Mouse (Mus musculus) T-helper 2 cell (primary cell): ENCODE data around the gene Chrnb2.

ENCODE experiments used
- in situ Hi-C: fragments of 300-600 bp; cut with MboI, MseI; formaldehyde crosslinking; loops from one replicate; pipeline ENCODE4 v1.15.1; 2025; ENCODE audit warnings: high pct_unique_total_duplicates

Chrnb2 gene

GRCm38 (mm10) chr3:89781640-89782039 is 17.2 kb upstream of the Chrnb2 start:
- in situ Hi-C loops, result no loop called here

- in situ Hi-C loops, result no loop called here
These were observed 15.7 kb upstream of the Chrnb2 start for GRCm38 (mm10) chr3:89780102-89780501.

- in situ Hi-C loops, result no loop called here
These were observed 11.6 kb upstream of the Chrnb2 start for GRCm38 (mm10) chr3:89776001-89776400.

- in situ Hi-C loops, result loop anchor here (5.0 kb wide), 1 partner anchor 42 kb away; no protein-coding TSS in a partner anchor
These were observed 10.0 kb upstream of the Chrnb2 start for GRCm38 (mm10) chr3:89774236-89774960.

- in situ Hi-C loops, result loop anchor here (5.0 kb wide), 1 partner anchor 41 kb away; no protein-coding TSS in a partner anchor
These were observed 9.3 kb upstream of the Chrnb2 start for GRCm38 (mm10) chr3:89773740-89774211.

- in situ Hi-C loops, result loop anchor here (5.0 kb wide), 1 partner anchor 41 kb away; no protein-coding TSS in a partner anchor
These were observed 8.7 kb upstream of the Chrnb2 start, which contains the start of gene Ube2q1 for GRCm38 (mm10) chr3:89772968-89773709. TSS of gene Ube2q1 (plus strand) at chr3:89773616.

GRCm38 (mm10) chr3:89772588-89772967 is 8.1 kb upstream of the Chrnb2 start:
- in situ Hi-C loops, result loop anchor here (5.0 kb wide), 1 partner anchor 40 kb away; no protein-coding TSS in a partner anchor

GRCm38 (mm10) chr3:89770425-89771002 is 6.1 kb upstream of the Chrnb2 start:
- in situ Hi-C loops, result loop anchor here (5.0 kb wide), 1 partner anchor 38 kb away; no protein-coding TSS in a partner anchor

GRCm38 (mm10) chr3:89769584-89769983 is 5.2 kb upstream of the Chrnb2 start:
- in situ Hi-C loops, result no loop called here

GRCm38 (mm10) chr3:89759786-89760185 is 4.6 kb downstream of the Chrnb2 start:
- in situ Hi-C loops, result no loop called here

- in situ Hi-C loops, result no loop called here
These were observed 6.6 kb downstream of the Chrnb2 start for GRCm38 (mm10) chr3:89757851-89758250.

- in situ Hi-C loops, result no loop called here
These were observed 9.1 kb downstream of the Chrnb2 start for GRCm38 (mm10) chr3:89755283-89755682.

- in situ Hi-C loops, result no loop called here
These were observed 12.1 kb downstream of the Chrnb2 start for GRCm38 (mm10) chr3:89752307-89752706.

- in situ Hi-C loops, result no loop called here
These were observed 25.9 kb downstream of the Chrnb2 start for GRCm38 (mm10) chr3:89738509-89738908.

- in situ Hi-C loops, result loop anchor here (5.0 kb wide), 1 partner anchor 40 kb away; the partner anchor contains the start of gene Ube2q1
These were observed 32.3 kb downstream of the Chrnb2 start for GRCm38 (mm10) chr3:89732091-89732490.

GRCm38 (mm10) chr3:89730350-89731331 is 33.8 kb downstream of the Chrnb2 start:
- in situ Hi-C loops, result loop anchor here (5.0 kb wide), 1 partner anchor 42 kb away; the partner anchor contains the start of gene Ube2q1

- in situ Hi-C loops, result no loop called here
These were observed 35.6 kb downstream of the Chrnb2 start for GRCm38 (mm10) chr3:89728848-89729247.

GRCm38 (mm10) chr3:89727028-89727427 is 37.4 kb downstream of the Chrnb2 start:
- in situ Hi-C loops, result no loop called here

- in situ Hi-C loops, result no loop called here
These were observed 40.9 kb downstream of the Chrnb2 start for GRCm38 (mm10) chr3:89723400-89724084.

- in situ Hi-C loops, result no loop called here
These were observed 42.4 kb downstream of the Chrnb2 start for GRCm38 (mm10) chr3:89722032-89722431.
